Mouse (Mus musculus) CD4-positive naive resting alpha-beta T cell, adult 57 days (primary cell): Measurements from ENCODE around the gene Crtac1. TPM values are rescaled to one million over a fixed set of nuclear protein-coding genes. Genes with fewer than 3 reads are reported as not detected.

Source experiments
- total RNA-seq: library from RNA; stranded (reverse); gene quantifications from one replicate; pipeline ENCODE4 v1.2.4, GENCODE M21; 2023

Gene Crtac1
- total RNA-seq = not detected

DNA sequence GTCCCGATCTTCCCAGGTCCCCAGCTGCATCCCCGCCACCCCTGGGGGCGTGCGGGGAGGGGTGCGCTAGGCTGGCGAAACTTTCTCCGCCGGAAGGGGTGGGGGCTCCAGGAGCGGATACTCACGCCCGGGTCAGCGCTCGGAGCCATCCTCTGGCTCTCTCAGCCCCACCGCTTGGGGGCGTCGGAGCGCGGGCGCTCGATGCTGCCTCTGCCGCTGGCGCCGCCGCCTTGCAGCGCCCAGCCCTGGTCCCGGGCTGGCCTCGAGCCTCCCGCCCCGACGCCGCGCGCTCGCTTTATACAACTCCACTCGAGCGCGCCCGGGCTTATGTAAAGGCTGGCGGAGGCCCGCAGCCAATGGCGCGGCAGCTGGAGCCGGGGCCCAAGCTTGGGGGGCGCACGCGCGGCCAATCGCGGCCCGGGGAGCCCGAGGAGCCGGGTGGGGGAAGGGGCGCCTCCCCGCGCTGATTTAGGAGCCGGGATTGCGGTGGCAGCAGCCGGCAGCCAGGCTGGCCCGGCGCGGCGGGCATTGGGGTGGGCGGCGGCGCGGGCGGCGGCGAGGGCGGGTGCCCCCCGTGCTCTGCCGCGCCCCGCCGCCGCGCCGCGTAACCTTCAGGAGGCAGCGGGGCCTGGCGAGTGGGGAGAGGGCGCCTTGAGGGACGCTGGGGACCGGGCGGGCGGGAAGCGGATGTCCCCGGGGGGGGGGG lies at the start of gene Crtac1:
TSS of gene Crtac1 (minus strand) at position 299 of the 706 bp plus-strand sequence.

DNA sequence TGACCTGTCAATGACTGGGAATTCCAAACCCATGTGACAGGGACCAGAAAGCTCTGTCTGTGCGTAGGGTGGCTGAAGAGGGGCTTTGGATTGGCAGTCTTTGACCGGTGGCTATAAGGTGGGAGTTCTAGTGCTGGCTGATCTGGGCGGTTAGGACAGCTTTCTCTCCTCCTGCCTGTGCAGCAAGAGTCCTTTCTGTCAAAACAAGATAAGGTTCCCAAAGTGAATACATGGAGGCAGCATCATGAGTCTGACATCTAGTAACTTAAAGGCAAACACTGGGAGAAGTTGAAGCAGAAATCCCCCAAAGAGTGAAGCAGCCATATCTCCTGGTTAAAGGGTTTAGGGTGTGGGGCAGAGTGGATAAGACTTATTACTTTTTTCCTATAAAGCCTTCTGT lies 184.1 kb downstream of the Crtac1 start, which contains the start of gene Golga7b:
TSS of gene Golga7b (plus strand) at position 56 of the 400 bp plus-strand sequence.

Other genes with a start within 250 kb of the Crtac1 start
- gene Sfrp5, start 229.5 kb downstream of the Crtac1 start, total RNA-seq = not detected
- not detected for gene Golga7b, start 184.2 kb downstream of the Crtac1 start, total RNA-seq
- 43.0 TPM for gene R3hcc1l, start 87.0 kb upstream of the Crtac1 start, total RNA-seq
- not detected for gene Loxl4, start 181.0 kb upstream of the Crtac1 start, total RNA-seq